Mouse (Mus musculus) v-Abl transformed pro-B cells (cell line): ENCODE results near the gene Sytl2.

Source experiments
- in situ Hi-C, 2 experiments: fragments of 400-800 bp; cut with MboI; formaldehyde crosslinking; loops; one replicate each; pipeline ENCODE4 v1.15.1; 2025; ENCODE audit not compliant: unreplicated experiment in 2 of 2

Gene Sytl2

GRCm38 (mm10) chr7:90443101-90444091 lies 141.3 kb downstream of the Sytl2 start:
- in situ Hi-C loops, result loop anchor here (5.0 to 25.0 kb wide), 2 partner anchors 34 to 456 kb away; partner anchors contain the start of genes Dlg2 (in 1 of the 2), Eed (in 1 of the 2) and Tmem126b (in 1 of the 2)

DNA sequence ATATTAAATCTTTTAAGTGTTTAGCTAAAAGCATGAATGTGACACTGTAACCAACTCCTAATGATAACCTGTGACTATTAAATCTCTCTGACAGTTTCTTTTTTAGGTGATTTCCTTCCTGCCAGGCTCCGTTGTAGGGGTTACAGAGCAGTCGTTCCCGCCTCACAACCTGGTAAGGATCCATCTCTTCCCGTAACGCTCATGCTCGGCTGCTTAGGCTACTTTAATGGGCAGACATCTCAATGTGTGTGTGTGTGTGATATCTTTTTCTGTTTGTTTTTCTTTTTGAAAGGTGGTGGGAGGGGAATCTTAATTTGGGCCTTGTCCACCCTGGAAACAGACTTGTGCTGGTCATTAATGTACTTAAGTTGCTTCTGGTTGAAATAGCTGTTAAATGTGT lies 142.2 kb downstream of the Sytl2 start:
- in situ Hi-C loops, result loop anchor here (5.0 to 25.0 kb wide), 2 partner anchors 33 to 457 kb away; partner anchors contain the start of genes Dlg2 (in 1 of the 2), Eed (in 1 of the 2) and Tmem126b (in 1 of the 2)

DNA sequence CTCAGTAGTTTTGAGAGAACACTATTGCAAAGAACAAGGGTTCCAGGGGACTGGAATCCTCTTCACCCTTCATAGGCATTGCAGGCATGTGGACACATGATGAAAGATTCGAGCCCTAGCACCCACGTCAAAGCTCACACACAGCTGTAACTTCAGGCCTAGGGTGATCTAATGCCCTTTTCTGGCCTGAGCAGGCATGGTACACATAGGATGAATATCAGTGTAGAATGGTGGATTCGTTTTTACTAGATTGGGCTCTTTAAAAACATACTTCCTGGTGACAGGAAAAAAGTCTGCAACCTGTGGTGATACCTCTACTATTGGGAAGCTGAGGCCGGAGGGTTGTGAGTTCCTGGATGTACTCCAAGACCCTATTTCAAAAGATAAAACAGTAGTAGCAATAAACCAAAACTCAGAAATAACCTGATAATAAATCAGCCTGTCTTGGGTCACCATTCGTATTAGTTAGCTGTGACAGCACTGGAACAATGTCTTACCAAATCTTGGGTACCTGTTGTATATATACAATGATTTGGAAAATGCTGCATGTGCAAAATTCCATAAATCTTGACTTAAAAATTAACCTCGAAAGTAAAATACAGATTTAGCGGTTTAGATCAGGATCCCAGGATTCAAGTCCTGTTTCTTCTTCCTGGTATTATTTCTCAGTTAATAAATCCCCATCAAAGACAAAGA lies 154.2 kb downstream of the Sytl2 start:
- in situ Hi-C loops, result loop anchor here (25.0 kb wide), 1 partner anchor 1981 kb away; no protein-coding TSS in a partner anchor

- in situ Hi-C loops, result loop anchor here (25.0 kb wide), 1 partner anchor 1980 kb away; no protein-coding TSS in a partner anchor
Measured at GRCm38 (mm10) chr7:90456845-90457468, 154.9 kb downstream of the Sytl2 start, which contains the start of gene Tmem126a. TSS of gene Tmem126a (minus strand) at chr7:90457229.

- in situ Hi-C loops, result loop anchor here (25.0 kb wide), 1 partner anchor 1980 kb away; no protein-coding TSS in a partner anchor
Measured at GRCm38 (mm10) chr7:90457517-90457916, 155.5 kb downstream of the Sytl2 start.
